Mouse (Mus musculus) CH12.LX (cell line): ENCODE results near the gene Ppp4r2. TPM values are rescaled to one million over a fixed set of nuclear protein-coding genes. Genes with fewer than 3 reads are reported as not detected.

Experiments used
- DNase-seq: peaks from one replicate; pipeline ENCODE4 v3.0.0-alpha.2; 2013; ENCODE audit errors: extremely low read depth
- H3K27ac ChIP-seq: 2 replicates; pipeline ENCODE4 v1.5.1; 2012; ENCODE audit warnings: low read depth, mild to moderate bottlenecking, control low read depth, moderate library complexity; ENCODE audit not compliant: insufficient read depth
- H3K27me3 ChIP-seq: replicated peaks from 2 replicates; pipeline ENCODE3; 2012; ENCODE audit warnings: inconsistent platforms
- H3K36me3 ChIP-seq, 2 experiments: replicated peaks in 1 of 2; 2 replicates each; pipeline versions ENCODE3 to v1.6.1; 2012; ENCODE audit warnings: inconsistent platforms in 1 of 2, low read length in 1 of 2, mild to moderate bottlenecking in 1 of 2, mixed read lengths in 1 of 2, moderate library complexity in 1 of 2; ENCODE audit not compliant: control insufficient read depth in 1 of 2, insufficient read depth in 1 of 2
- H3K4me1 ChIP-seq, 2 experiments: 2 replicates each; pipeline ENCODE4 v1.6.1; 2012; ENCODE audit warnings: inconsistent platforms in 1 of 2, moderate library complexity in 1 of 2; ENCODE audit not compliant: insufficient read depth in 2 of 2, control insufficient read depth in 1 of 2
- H3K4me2 ChIP-seq: 2 replicates; pipeline ENCODE4 v1.6.1; 2012; ENCODE audit warnings: low read depth, mild to moderate bottlenecking, control low read depth; ENCODE audit not compliant: poor library complexity, insufficient read depth, severe bottlenecking
- H3K4me3 ChIP-seq, 3 experiments: fragments of 150-350 bp in 1 of 3; sonication (generic) in 1 of 3; replicated peaks in 1 of 3; 2 replicates each; pipeline versions ENCODE3 to v1.5.1; 2011 to 2012; ENCODE audit warnings: low read depth in 2 of 3, low read length in 2 of 3, mild to moderate bottlenecking in 2 of 3, moderate library complexity in 2 of 3, control low read depth in 1 of 3, improper control_type of control experiment in 1 of 3, inconsistent platforms in 1 of 3, mixed read lengths in 1 of 3; ENCODE audit not compliant: poor library complexity in 1 of 3
- H3K79me2 ChIP-seq: replicated peaks from 2 replicates; pipeline ENCODE4 v1.6.1; 2012; ENCODE audit warnings: mild to moderate bottlenecking, moderate library complexity; ENCODE audit not compliant: control insufficient read depth, poor library complexity, insufficient read depth, severe bottlenecking; ENCODE audit errors: extremely low read depth
- H3K9ac ChIP-seq: 2 replicates; pipeline ENCODE4 v1.6.1; 2012; ENCODE audit warnings: low read depth, mild to moderate bottlenecking, control low read depth, moderate library complexity; ENCODE audit not compliant: insufficient read depth
- H3K9me3 ChIP-seq: replicated peaks from 2 replicates; pipeline ENCODE3; 2012; ENCODE audit warnings: low read length, inconsistent platforms, mixed read lengths
- BHLHE40 ChIP-seq: IDR thresholded peaks from 2 replicates; pipeline ENCODE4 v1.6.1; 2011; ENCODE audit warnings: mild to moderate bottlenecking, low read depth, low read length, improper control_type of control experiment
- CHD2 ChIP-seq: IDR thresholded peaks from 2 replicates; pipeline ENCODE4 v1.6.1; 2011; ENCODE audit warnings: low read length, improper control_type of control experiment
- CTCF ChIP-seq, 2 experiments: IDR thresholded peaks in 1 of 2; conservative IDR thresholded peaks in 1 of 2; 2 replicates each; pipeline ENCODE4 v1.5.1; 2011 to 2012; ENCODE audit warnings: low read depth in 2 of 2, low read length in 2 of 2, improper control_type of control experiment in 1 of 2, inconsistent platforms in 1 of 2, mild to moderate bottlenecking in 1 of 2, moderate library complexity in 1 of 2
- ELF1 ChIP-seq: IDR thresholded peaks from 2 replicates; pipeline ENCODE4 v1.6.1; 2014; ENCODE audit warnings: low read depth, mild to moderate bottlenecking, inconsistent platforms, low read length, improper control_type of control experiment
- ETS1 ChIP-seq: conservative IDR thresholded peaks from 2 replicates; pipeline ENCODE4 v1.6.1; 2012; ENCODE audit warnings: low read depth, mild to moderate bottlenecking, inconsistent platforms, low read length, improper control_type of control experiment, moderate library complexity
- GABPA ChIP-seq: IDR thresholded peaks from 2 replicates; pipeline ENCODE4 v1.6.1; 2012; ENCODE audit warnings: low read depth, low read length, improper control_type of control experiment, inconsistent platforms; ENCODE audit not compliant: insufficient replicate concordance
- JUN ChIP-seq: IDR thresholded peaks from 2 replicates; pipeline ENCODE4 v1.6.1; 2011; ENCODE audit warnings: low read depth, mild to moderate bottlenecking, low read length, improper control_type of control experiment, moderate library complexity; ENCODE audit not compliant: insufficient read depth
- KAT2A ChIP-seq: IDR thresholded peaks from 2 replicates; pipeline ENCODE4 v1.6.1; 2012; ENCODE audit warnings: low read length, improper control_type of control experiment, inconsistent platforms; ENCODE audit not compliant: insufficient replicate concordance
- MAFK ChIP-seq: IDR thresholded peaks from 2 replicates; pipeline ENCODE4 v1.6.1; 2011; ENCODE audit warnings: low read length, improper control_type of control experiment; ENCODE audit not compliant: insufficient replicate concordance
- MAZ ChIP-seq: IDR thresholded peaks from 2 replicates; pipeline ENCODE4 v1.6.1; 2012; ENCODE audit warnings: low read depth, mild to moderate bottlenecking, inconsistent platforms, low read length, improper control_type of control experiment, moderate library complexity
- MYC ChIP-seq: IDR thresholded peaks from 2 replicates; pipeline ENCODE4 v1.6.1; 2011; ENCODE audit warnings: low read depth, mild to moderate bottlenecking, improper control_type of control experiment, low read length
- PAX5 ChIP-seq: IDR thresholded peaks from 2 replicates; pipeline ENCODE4 v1.6.1; 2012; ENCODE audit warnings: low read length, inconsistent platforms, mixed read lengths
- POLR2A ChIP-seq: IDR thresholded peaks from 2 replicates; pipeline ENCODE4 v1.6.1; 2011; ENCODE audit warnings: low read depth, mild to moderate bottlenecking, improper control_type of control experiment, low read length
- RAD21 ChIP-seq: IDR thresholded peaks from 2 replicates; pipeline ENCODE4 v1.6.1; 2011; ENCODE audit warnings: low read depth, mild to moderate bottlenecking, low read length, improper control_type of control experiment, moderate library complexity
- SIN3A ChIP-seq: IDR thresholded peaks from 2 replicates; pipeline ENCODE4 v1.6.1; 2012; ENCODE audit warnings: low read length, improper control_type of control experiment, inconsistent platforms
- SMC3 ChIP-seq: IDR thresholded peaks from 2 replicates; pipeline ENCODE4 v1.6.1; 2011; ENCODE audit warnings: low read depth, low read length, improper control_type of control experiment
- TCF12 ChIP-seq: IDR thresholded peaks from 2 replicates; pipeline ENCODE4 v1.6.1; 2014; ENCODE audit warnings: low read depth, mild to moderate bottlenecking, inconsistent platforms, low read length, improper control_type of control experiment
- UBTF ChIP-seq: IDR thresholded peaks from 2 replicates; pipeline ENCODE4 v1.6.1; 2012; ENCODE audit warnings: low read depth, mild to moderate bottlenecking, inconsistent platforms, low read length, improper control_type of control experiment, moderate library complexity
- USF1 ChIP-seq: IDR thresholded peaks from 2 replicates; pipeline ENCODE4 v1.6.1; 2014; ENCODE audit warnings: low read depth, mild to moderate bottlenecking, inconsistent platforms, low read length, improper control_type of control experiment
- USF2 ChIP-seq: conservative IDR thresholded peaks from 2 replicates; pipeline ENCODE4 v1.6.1; 2011; ENCODE audit warnings: low read depth, low read length, improper control_type of control experiment
- ZKSCAN1 ChIP-seq: IDR thresholded peaks from 2 replicates; pipeline ENCODE4 v1.6.1; 2012; ENCODE audit warnings: low read depth, inconsistent platforms, low read length, improper control_type of control experiment, borderline replicate concordance
- ZMIZ1 ChIP-seq: IDR thresholded peaks from 2 replicates; pipeline ENCODE4 v1.6.1; 2012; ENCODE audit warnings: low read depth, mild to moderate bottlenecking, inconsistent platforms, low read length, improper control_type of control experiment
- ZNF384 ChIP-seq: IDR thresholded peaks from 2 replicates; pipeline ENCODE4 v1.6.1; 2012; ENCODE audit warnings: low read depth, low read length, improper control_type of control experiment, inconsistent platforms
- dilution Hi-C: fragments of 300-500 bp; cut with MboI; formaldehyde crosslinking; loops from 2 replicates; pipeline ENCODE4 v1.14.3; 2020; ENCODE audit warnings: low sequenced_read_pairs; ENCODE audit not compliant: extremely low pct_unique_long_range_greater_than_20kb, extremely low pct_ligation_motif_present
- in situ Hi-C: fragments of 300-500 bp; cut with MboI; formaldehyde crosslinking; loops from 3 replicates; pipeline ENCODE4 v1.14.3; 2019; ENCODE audit warnings: low sequenced_read_pairs, low pct_ligation_motif_present, low pct_unique_long_range_greater_than_20kb, mixed read lengths
- polyA plus RNA-seq: library from polyadenylated mRNA; unstranded; fragments of >175 nt; gene quantifications from 2 replicates; pipeline ENCODE4 v1.2.1, GENCODE M21; 2012; ENCODE audit warnings: low read depth; ENCODE audit not compliant: insufficient read length
- total RNA-seq, 2 experiments: library from RNA; depleted of rRNA; stranded (reverse); fragments of 300-350 nt in 1 of 2; fragments of >200 nt in 1 of 2; gene quantifications; 2 replicates each; pipeline ENCODE4 v1.2.3; 2012 to 2014

Ppp4r2 gene
- total and polyA plus RNA-seq, 3 experiments, result 53.3 to 134 (median 115) TPM

- no peak for TF ChIP-seq JUN
- no peak for TF ChIP-seq ZNF384
- no peak for TF ChIP-seq SMC3
- no peak for TF ChIP-seq RAD21
- TF ChIP-seq TCF12, result no peak
- TF ChIP-seq GABPA, result no peak
- TF ChIP-seq CHD2, result no peak
- in situ Hi-C loops (no loop called here), dilution Hi-C loops (no loop called here)
- H3K9me3 ChIP-seq, result no peaks in the 10 kb centered on the region
- no peaks in the 10 kb centered on the region for H3K79me2 ChIP-seq
- H3K27ac ChIP-seq, result no peak overlapping the region
- no peak for DNase-seq
- no peak overlapping the region for H3K4me2 ChIP-seq
- no peaks in the 10 kb centered on the region for H3K36me3 ChIP-seq
- H3K4me3 ChIP-seq, result no peak overlapping the region
- H3K27me3 ChIP-seq, result no peaks in the 10 kb centered on the region
- peaks cover 0 to 3% of the 10 kb centered on the region in 2 experiments; a peak in 1 of 4 replicates for H3K4me1 ChIP-seq
- H3K9ac ChIP-seq, result no peak overlapping the region
Observed at GRCm38 (mm10) chr6:100792973-100793769, 40.3 kb upstream of the Ppp4r2 start.

DNA sequence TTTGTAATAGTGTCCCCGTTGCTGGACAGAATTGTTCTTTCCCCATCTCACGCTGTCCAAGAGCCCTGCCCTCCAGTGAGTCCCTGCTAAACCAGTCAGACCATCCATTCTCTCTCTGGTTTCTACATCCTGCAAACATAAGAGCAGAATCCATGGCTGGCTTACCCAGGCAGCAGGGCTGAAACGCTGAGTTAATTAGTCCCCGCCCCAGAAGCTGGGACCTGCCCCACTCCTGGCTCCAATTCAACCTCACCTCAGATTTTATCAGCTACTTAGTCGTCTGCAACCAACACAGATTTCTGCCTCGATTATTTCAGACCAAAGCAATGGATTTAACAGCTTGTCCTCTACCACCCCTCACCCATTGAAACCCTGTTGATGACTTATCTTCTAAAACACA is 37.6 kb upstream of the Ppp4r2 start:
- H3K36me3 ChIP-seq, result no peaks in the 10 kb centered on the region
- H3K4me1 ChIP-seq, result peaks cover 7 to 20% of the 10 kb centered on the region in 2 experiments
- dilution Hi-C loops, result no loop called here
- H3K4me2 ChIP-seq, result no peak overlapping the region
- TF ChIP-seq POLR2A, result no peak
- TF ChIP-seq USF1, result no peak
- no peak for TF ChIP-seq SIN3A
- no peak for TF ChIP-seq KAT2A
- TF ChIP-seq ETS1, result no peak
- no peak for TF ChIP-seq BHLHE40
- no peak for TF ChIP-seq UBTF
- TF ChIP-seq ZKSCAN1, result no peak
- no peak for TF ChIP-seq USF2
- no peak for TF ChIP-seq SMC3
- no peak for TF ChIP-seq PAX5
- TF ChIP-seq MAFK, result no peak
- no peak for TF ChIP-seq MAZ
- TF ChIP-seq ELF1, result no peak
- no peak for TF ChIP-seq TCF12
- no peak for TF ChIP-seq ZMIZ1
- no peak for TF ChIP-seq CTCF (conservative IDR thresholded peaks at IDR 0.05 in 1 of 2, IDR thresholded peaks at IDR 0.05 in 1 of 2; ENCODE audit: low read depth in 2 of 2, low read length in 2 of 2)
- TF ChIP-seq MYC, result no peak
- H3K9ac ChIP-seq, result no peak overlapping the region
- no peaks in the 10 kb centered on the region for H3K79me2 ChIP-seq
- H3K9me3 ChIP-seq, result no peaks in the 10 kb centered on the region
- no peak overlapping the region for H3K27ac ChIP-seq
- no peak overlapping the region for H3K4me3 ChIP-seq
- H3K27me3 ChIP-seq, result no peaks in the 10 kb centered on the region
- no peak for DNase-seq
- in situ Hi-C loops, result no loop called here
